Mouse (Mus musculus): ENCODE measurements around the gene Gripap1.

GRCm38 (mm10) chrX:7868506-7868905 lies 78.9 kb downstream of the Gripap1 start:
- TF ChIP-seq POLR2A (IDR thresholded peaks at IDR 0.05; ENCODE audit: extremely low read depth, insufficient read depth, low read length) (no peak), CTCF (IDR thresholded peaks at IDR 0.05; ENCODE audit: low read depth, low read length) (no peak)
